Comparison of ENCODE assay signal across 7 mouse cellular contexts in the genomic region with DNA sequence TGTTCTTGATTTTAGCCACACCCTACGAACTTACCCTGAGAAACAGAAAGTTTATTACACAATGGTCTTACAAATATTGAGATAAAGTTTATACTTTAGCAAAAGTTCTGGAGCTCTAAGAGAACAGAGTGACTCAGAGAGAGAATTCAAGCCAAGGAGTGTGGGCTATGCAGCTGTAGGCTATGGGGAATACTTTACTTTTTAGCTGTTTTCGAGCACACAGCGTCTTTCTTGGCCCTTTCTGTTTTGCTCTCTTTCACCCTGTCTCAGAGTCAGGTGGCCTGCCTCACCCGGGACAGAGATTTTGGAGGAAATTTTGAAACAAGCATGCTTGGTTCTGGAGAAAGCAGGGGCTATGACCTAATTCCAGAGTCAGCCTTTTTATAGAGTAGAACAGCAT. TPM values are rescaled to one million over a fixed set of nuclear protein-coding genes. Genes with fewer than 3 reads are reported as not detected.
"Had no signal": no experiment of that assay in that cellular context is flagged by ENCODE, and none has a peak within 500 bp of the region (broad histone marks: within the 10 kb centered on the region; RNA-seq: fewer than 3 reads in every experiment).

No protein-coding gene starts in this region.

RNA-seq across cellular contexts. Expression of a gene that starts 6.7 kb away (rescaled TPM):
- total RNA-seq: layer of hippocampus, postnatal 36 days; left cerebral cortex, adult 2 months; liver, adult 2 months; megakaryocyte-erythroid progenitor cell, adult 5-6 weeks had no signal
- polyA plus RNA-seq: midbrain, embryonic 14.5 days; neural tube, embryonic 11.5 days; small intestine, adult 2 months had no signal
